Mouse (Mus musculus): ENCODE measurements around the gene Cfap54. TPM values are rescaled to one million over a fixed set of nuclear protein-coding genes. Genes with fewer than 3 reads are reported as not detected.
A peak's percentile ranks its signal among the peaks of the same experiment; 100 is the strongest.

Gene Cfap54
- polyA plus RNA-seq, 1 experiment from 2014 or later: 0.90 TPM

DNA sequence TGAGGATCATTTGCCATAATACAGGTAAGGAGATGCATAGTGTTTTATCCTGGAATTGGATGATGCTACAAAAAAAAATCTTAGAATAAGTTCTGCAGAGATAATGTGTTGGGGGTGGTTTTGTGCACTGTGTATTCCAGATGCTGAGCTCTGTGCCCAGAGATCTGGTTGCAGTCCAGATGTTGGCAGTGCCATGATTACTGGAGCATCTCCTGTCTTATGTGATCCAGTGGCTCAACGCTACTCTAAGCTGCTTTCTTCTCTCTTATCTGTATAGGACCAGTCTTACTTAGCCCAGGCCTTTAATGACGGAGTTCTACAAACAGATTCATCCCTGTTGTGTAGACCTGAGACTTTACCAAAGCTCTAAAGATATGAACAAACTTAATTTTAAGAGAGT, 10.5 kb upstream of the Cfap54 start:
- Histone ChIP-seq H3K4me3 (no peak overlapping the region), H3K36me3 (no peaks in the 10 kb centered on the region), H3K27ac (no peak overlapping the region), H3K27me3 (replicated peaks) (no peaks in the 10 kb centered on the region), H3K9me3 (no peaks in the 10 kb centered on the region), H3K4me1 (no peaks in the 10 kb centered on the region), H3K4me2 (replicated peaks) (no peak overlapping the region), H3K9ac (no peak overlapping the region)
- WGBS: 92% methylated on average over 2 of the region's 2 CpGs
- no peak for ATAC-seq (ENCODE audit: low FRiP score, low read depth)

DNA sequence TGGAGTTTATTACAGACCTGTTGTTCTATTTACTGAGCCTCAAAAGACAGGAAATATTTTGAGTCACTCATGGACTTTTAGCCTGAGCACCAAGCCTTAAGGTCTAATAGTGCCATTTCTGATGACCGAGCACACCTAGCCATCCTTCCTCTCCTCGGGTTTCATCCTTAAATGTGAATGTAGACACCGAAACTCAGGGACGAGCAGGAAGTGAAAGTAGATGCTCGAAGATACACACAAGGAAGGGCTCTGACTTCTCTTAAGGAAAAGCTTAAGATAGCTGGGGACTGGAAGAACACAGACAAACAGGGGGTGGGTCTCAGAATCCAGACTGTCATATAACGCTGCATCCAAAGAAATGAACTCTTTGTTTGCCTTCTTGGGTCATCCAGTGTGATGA, 8.8 kb upstream of the Cfap54 start:
- no peak overlapping the region for H3K4me3 ChIP-seq
- WGBS: 87% methylated on average over 6 of the region's 6 CpGs
- no peaks in the 10 kb centered on the region for H3K36me3 ChIP-seq
- H3K4me1 ChIP-seq: no peaks in the 10 kb centered on the region
- no peak for ATAC-seq (ENCODE audit: low FRiP score, low read depth)
- no peak overlapping the region for H3K4me2 ChIP-seq (replicated peaks)
- no peaks in the 10 kb centered on the region for H3K27me3 ChIP-seq (replicated peaks)
- no peak overlapping the region for H3K27ac ChIP-seq
- no peak overlapping the region for H3K9ac ChIP-seq
- no peaks in the 10 kb centered on the region for H3K9me3 ChIP-seq

DNA sequence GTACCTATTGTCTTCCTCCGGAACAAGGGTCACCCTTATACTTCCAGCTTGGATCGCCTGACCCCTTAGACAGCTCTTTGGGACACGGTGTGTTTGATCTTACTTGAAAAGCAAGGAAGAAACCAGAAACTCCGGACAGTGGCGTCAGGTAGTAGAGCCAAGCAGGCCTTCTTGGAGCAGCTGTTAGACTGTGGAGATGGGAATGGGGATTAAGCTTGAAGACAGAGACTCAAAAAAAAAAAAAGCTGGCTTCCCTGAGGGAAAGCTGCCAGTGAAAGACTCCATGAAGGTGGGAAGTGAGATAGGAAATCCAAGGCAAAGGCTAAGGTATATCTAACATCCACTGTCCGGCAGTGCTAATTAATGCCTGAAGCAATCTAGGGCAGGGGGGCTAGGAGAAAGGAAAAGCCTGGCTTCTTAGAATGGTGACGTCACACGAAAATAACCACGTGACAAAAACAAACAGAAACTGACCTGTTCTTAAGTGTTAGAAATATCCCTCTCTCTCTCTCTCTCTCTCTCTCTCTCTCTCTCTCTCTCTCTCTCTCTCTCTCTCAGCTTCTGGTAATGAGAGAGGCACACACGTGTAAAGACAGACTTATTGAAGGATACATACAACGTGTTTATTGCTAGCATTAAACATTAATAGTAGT, 7.1 kb upstream of the Cfap54 start:
- H3K27me3 ChIP-seq (replicated peaks): no peaks in the 10 kb centered on the region
- H3K9me3 ChIP-seq: no peaks in the 10 kb centered on the region
- H3K27ac ChIP-seq: no peak overlapping the region
- H3K4me1 ChIP-seq: no peaks in the 10 kb centered on the region
- H3K9ac ChIP-seq: no peak overlapping the region
- no peaks in the 10 kb centered on the region for H3K36me3 ChIP-seq
- 82% methylated on average over 11 of the region's 11 CpGs for WGBS
- ATAC-seq (ENCODE audit: low FRiP score, low read depth): no peak
- H3K4me3 ChIP-seq: no peak overlapping the region
- no peak overlapping the region for H3K4me2 ChIP-seq (replicated peaks)

DNA sequence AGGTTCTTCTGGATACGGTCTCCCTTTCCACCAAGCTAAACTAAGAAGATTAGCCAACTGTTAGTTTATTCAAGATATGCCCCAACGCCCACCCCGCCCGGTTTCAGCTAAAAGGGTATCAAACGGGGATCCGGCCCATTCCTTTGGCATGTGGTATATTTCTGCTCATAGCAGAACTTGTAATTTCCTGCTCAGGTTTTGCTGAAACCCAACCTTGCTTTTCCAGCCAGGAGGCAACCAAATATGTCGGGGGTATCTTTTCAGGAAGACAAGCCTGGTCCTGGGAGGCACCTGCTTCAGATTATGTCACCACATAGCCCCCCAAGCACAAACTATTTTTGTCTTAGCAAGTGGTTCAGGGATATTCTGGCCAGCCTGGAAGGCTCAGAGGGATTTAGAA, 6.1 kb upstream of the Cfap54 start:
- ATAC-seq (ENCODE audit: low FRiP score, low read depth): no peak
- Histone ChIP-seq H3K4me1 (peaks cover 6% of the 10 kb centered on the region; the same call in 1 of the 2 replicates), H3K4me3 (no peak overlapping the region), H3K4me2 (replicated peaks) (no peak overlapping the region), H3K27ac (no peak overlapping the region), H3K9ac (no peak overlapping the region), H3K9me3 (no peaks in the 10 kb centered on the region), H3K27me3 (replicated peaks) (no peaks in the 10 kb centered on the region), H3K36me3 (no peaks in the 10 kb centered on the region)
- WGBS: 90% methylated on average over 7 of the region's 7 CpGs

DNA sequence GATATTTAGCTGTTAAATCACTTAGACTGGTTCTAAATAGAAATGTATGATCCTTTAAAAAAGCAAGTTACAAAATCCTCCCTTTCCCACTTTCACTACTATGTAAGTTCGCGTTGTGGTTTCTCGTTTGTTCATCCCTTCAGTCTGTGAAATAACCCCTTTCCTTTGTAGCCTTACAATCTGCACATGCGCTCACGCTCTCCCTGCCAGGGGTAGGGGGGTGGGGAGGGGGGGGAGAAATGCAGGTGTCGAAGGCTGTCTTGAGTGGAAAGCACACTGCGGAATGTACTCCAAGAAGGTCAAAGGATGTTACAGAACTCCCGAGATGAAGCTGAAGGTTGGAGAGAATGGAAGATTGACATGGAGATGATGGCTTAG, 2.5 kb upstream of the Cfap54 start:
- no peaks in the 10 kb centered on the region for H3K36me3 ChIP-seq
- H3K4me2 ChIP-seq (replicated peaks): peak overlapping the region; percentile 55; the same call in 1 of the 2 replicates
- no peaks in the 10 kb centered on the region for H3K9me3 ChIP-seq
- H3K27ac ChIP-seq: no peak overlapping the region
- H3K27me3 ChIP-seq (replicated peaks): no peaks in the 10 kb centered on the region
- WGBS: 50% methylated on average over 8 of the region's 8 CpGs
- H3K4me3 ChIP-seq: no peak overlapping the region
- peaks cover 9% of the 10 kb centered on the region; the same call in 1 of the 2 replicates for H3K4me1 ChIP-seq
- ATAC-seq (ENCODE audit: low FRiP score, low read depth): no peak
- no peak overlapping the region for H3K9ac ChIP-seq

DNA sequence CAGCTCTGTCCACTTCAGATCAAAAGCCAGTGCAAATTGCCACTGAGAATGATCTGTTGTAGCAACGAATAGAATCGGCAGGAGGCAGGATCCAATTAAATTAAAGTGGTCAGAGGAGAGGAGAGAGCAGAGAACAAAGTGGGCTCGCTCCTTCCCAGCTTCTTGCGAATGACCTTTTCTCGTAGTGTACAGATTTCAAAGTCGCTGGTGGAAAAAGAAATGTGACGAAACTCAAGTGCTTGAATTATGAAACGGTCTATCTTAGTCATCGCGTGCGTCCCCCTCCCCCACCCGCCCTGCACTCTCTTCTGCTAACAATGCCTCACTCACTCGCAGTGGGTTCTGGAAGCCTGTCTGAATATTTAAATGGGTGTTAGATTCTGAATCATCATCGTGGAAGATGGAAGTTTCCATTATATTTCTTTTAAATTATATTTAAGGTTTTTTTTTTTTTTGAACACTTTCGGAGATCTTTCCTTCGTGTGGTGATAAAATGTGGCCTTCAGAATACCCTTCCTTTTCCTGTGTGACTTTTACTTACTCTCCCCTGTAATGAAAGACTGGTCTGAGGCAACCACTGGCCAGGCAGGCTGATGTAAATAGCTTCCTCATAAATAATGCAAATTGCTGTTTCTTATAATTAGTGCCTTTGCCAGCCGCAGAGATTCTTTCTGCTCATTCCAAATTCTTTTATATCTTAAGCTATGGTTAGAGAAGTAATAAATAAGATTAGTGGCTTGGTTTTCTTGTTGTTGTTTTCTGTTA, 2.0 kb upstream of the Cfap54 start:
- Histone ChIP-seq H3K27me3 (replicated peaks) (no peaks in the 10 kb centered on the region), H3K27ac (no peak overlapping the region), H3K4me3 (0 out of 2 replicates have a peak overlapping the region, but pooled peaks have one; percentile 2), H3K9me3 (no peaks in the 10 kb centered on the region), H3K36me3 (no peaks in the 10 kb centered on the region), H3K4me1 (peaks cover 9% of the 10 kb centered on the region; the same call in 1 of the 2 replicates), H3K9ac (no peak overlapping the region), H3K4me2 (replicated peaks) (peak overlapping the region; percentile 55)
- 5% methylated on average over 17 of the region's 17 CpGs for WGBS
- ATAC-seq (ENCODE audit: low FRiP score, low read depth): no peak

DNA sequence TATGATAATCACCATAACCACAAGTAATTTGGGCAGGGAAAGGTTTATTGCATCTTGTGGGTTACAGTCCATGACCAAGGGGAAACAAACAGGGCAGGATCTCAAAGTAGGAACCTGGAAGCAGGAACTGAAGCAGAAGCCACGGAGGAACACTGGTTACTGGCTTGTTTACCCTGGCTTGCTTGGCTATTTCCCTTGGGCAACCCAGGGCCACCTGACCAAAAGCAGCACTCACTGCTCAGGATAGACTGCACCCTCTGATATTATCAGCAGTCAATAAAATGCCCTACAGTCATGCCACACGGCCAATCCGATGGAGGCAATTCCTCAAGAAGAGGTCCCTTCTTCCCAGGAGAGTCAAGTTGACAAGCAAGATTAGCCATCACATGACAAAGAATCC, 1.9 kb downstream of the Cfap54 start:
- Histone ChIP-seq H3K4me2 (replicated peaks) (no peak overlapping the region), H3K27ac (no peak overlapping the region), H3K9me3 (no peaks in the 10 kb centered on the region), H3K27me3 (replicated peaks) (no peaks in the 10 kb centered on the region), H3K9ac (no peak overlapping the region), H3K4me3 (no peak overlapping the region), H3K4me1 (peaks cover 9% of the 10 kb centered on the region; the same call in 1 of the 2 replicates), H3K36me3 (no peaks in the 10 kb centered on the region)
- WGBS: 92% methylated on average over 3 of the region's 3 CpGs
- ATAC-seq (ENCODE audit: low FRiP score, low read depth): no peak

DNA sequence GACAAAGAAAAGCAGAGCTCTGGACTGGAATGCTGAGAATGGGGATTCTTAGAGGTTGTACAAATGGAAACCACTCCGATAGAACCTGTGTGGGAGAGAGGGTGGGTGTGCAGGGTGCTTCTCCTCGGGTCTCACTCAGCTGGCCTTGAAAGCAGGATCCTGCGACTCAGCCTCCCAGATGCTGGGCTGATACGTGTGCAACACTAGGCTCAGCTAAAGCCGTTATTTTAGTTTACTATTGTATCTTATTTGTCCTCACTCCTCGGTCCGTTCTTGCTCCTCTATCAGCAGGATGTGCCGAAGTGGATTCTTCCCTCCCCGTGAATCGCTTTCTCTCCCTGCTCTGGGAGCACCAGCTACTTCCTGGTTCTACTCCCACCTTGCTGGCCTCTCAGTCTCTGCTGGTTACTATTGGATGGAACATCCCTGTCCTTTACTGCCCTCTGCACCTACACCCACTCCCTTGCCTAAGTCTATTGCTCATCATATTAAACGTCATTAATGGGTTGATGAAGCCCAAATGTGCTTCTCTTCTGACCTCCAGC, 3.4 kb downstream of the Cfap54 start:
- no peaks in the 10 kb centered on the region for H3K27me3 ChIP-seq (replicated peaks)
- no peaks in the 10 kb centered on the region for H3K9me3 ChIP-seq
- WGBS: 85% methylated on average over 11 of the region's 11 CpGs
- no peak for ATAC-seq (ENCODE audit: low FRiP score, low read depth)
- H3K36me3 ChIP-seq: no peaks in the 10 kb centered on the region
- no peak overlapping the region for H3K27ac ChIP-seq
- H3K4me1 ChIP-seq: peaks cover 7% of the 10 kb centered on the region; the same call in 1 of the 2 replicates
- H3K4me3 ChIP-seq: no peak overlapping the region
- H3K9ac ChIP-seq: no peak overlapping the region
- no peak overlapping the region for H3K4me2 ChIP-seq (replicated peaks)

DNA sequence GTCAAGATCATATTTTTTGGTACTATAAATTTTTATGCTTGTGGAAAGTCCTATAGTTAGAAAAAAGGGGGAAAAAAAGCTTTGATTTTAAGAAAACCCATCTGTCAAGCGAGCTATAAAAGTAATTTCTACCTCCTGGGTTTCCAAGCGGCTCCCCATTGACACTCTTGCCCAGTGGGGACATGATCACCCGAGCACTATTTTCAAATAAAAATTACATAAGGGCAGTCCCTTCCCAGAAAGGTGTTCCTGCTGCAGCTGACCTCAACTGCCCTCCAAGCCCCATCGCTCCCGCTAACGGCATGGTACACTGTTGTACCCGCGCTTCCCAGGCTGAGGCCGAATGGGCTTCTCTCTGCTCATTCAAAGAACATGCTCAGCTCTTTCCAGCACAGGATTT, 5.0 kb downstream of the Cfap54 start:
- Histone ChIP-seq H3K9me3 (no peaks in the 10 kb centered on the region), H3K4me3 (no peak overlapping the region), H3K27me3 (replicated peaks) (no peaks in the 10 kb centered on the region), H3K9ac (no peak overlapping the region), H3K4me1 (0 out of 2 replicates have a peak, but pooled peaks cover 3% of the 10 kb centered on the region), H3K36me3 (no peaks in the 10 kb centered on the region), H3K27ac (no peak overlapping the region), H3K4me2 (replicated peaks) (no peak overlapping the region)
- WGBS: 84% methylated on average over 9 of the region's 9 CpGs
- no peak for ATAC-seq (ENCODE audit: low FRiP score, low read depth)

DNA sequence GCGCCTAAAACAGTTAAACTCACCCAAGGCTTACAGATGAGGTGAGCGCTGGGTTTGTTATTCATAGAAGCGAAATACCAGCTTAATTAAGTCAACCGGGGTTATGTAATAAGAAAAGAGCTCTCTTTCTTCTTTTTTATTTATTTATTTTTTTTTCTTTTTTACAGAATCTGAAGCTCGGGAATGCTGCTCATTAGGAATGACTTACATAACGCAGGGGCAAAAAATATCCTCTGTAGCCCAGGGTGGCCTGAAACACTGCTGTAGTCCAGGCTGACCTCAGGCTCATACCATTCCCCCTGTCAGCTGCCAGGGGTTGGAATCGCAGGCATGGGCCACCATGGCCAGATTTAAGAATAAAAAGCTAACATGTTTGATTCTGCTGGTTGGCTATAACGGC, 5.6 kb downstream of the Cfap54 start:
- H3K4me1 ChIP-seq: no peaks in the 10 kb centered on the region
- no peaks in the 10 kb centered on the region for H3K9me3 ChIP-seq
- H3K9ac ChIP-seq: no peak overlapping the region
- no peak overlapping the region for H3K27ac ChIP-seq
- no peak for ATAC-seq (ENCODE audit: low FRiP score, low read depth)
- H3K4me3 ChIP-seq: no peak overlapping the region
- H3K4me2 ChIP-seq (replicated peaks): no peak overlapping the region
- 83% methylated on average over 8 of the region's 8 CpGs for whole genome bisulfite sequencing
- no peaks in the 10 kb centered on the region for H3K36me3 ChIP-seq
- no peaks in the 10 kb centered on the region for H3K27me3 ChIP-seq (replicated peaks)

DNA sequence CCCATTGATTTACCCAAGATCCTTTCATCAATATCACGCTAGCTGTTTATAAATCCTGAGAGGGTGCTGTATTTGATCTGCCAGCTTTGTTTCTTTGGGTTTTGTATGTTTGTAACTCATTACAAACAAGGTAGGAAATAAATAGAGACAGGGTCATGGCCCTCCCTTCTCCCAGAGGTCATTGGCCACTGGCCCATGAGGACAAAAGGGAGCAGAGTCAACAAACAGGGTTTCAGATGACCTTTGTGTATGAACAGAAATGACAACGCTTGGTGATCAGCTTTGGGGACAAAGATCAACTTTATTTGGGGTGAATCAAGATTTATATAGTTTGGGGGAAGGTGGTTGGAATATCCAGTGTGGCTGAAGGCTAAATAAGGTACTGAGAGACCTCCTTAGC, 8.6 kb downstream of the Cfap54 start:
- Histone ChIP-seq H3K4me1 (no peaks in the 10 kb centered on the region), H3K9me3 (no peaks in the 10 kb centered on the region), H3K4me2 (replicated peaks) (no peak overlapping the region), H3K4me3 (no peak overlapping the region), H3K27ac (no peak overlapping the region), H3K9ac (no peak overlapping the region), H3K27me3 (replicated peaks) (no peaks in the 10 kb centered on the region), H3K36me3 (no peaks in the 10 kb centered on the region)
- WGBS: 79% methylated on average over 2 of the region's 2 CpGs
- no peak for ATAC-seq (ENCODE audit: low FRiP score, low read depth)

DNA sequence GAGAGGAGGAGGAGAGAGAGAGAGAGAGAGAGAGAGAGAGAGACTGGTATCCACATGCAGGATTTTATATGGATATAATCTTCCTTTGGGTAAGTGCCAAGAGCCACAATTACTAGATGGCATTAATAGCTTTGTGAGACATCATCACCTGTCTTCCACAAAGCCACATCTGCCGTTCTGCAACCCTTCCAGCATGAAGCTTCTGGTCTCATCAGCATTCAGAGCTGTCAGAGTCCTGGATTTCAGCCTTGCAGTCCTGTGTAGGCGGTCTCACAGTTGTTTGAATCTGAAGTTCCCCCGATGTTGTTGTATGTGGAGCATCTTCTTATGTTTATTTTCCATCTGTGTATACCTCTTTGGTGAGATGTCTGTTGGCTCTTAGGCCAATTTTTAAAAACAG, 9.7 kb downstream of the Cfap54 start:
- no peak overlapping the region for H3K27ac ChIP-seq
- H3K4me2 ChIP-seq (replicated peaks): no peak overlapping the region
- no peak for ATAC-seq (ENCODE audit: low FRiP score, low read depth)
- no peaks in the 10 kb centered on the region for H3K36me3 ChIP-seq
- no peaks in the 10 kb centered on the region for H3K9me3 ChIP-seq
- no peaks in the 10 kb centered on the region for H3K27me3 ChIP-seq (replicated peaks)
- H3K4me3 ChIP-seq: no peak overlapping the region
- no peaks in the 10 kb centered on the region for H3K4me1 ChIP-seq
- 74% methylated on average over 3 of the region's 3 CpGs for WGBS
- H3K9ac ChIP-seq: no peak overlapping the region

Measured in neural tube, embryonic 12.5 days (tissue).